Mouse (Mus musculus): ENCODE data around the gene Ly86.

DNA sequence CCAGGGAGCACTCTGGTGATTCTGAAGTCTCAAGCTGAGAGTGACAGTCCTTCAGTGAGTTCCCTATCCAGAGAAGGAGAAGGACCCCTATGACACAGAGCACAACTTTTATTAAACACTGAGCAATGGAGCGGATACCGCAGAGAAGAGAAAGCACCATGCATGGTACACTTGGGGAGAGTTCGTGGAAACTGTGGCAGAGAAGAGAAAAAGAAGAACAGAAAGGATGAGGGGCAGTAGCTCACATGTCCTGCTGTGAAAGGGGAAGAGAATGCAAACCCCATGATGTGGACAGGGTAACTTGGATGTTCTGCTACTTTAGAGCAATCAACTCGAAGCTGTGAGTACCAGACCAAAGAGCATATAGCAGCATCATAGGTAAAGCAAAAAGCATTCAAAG lies 14.0 kb upstream of the Ly86 start:
- no peak for TF ChIP-seq CTCF (IDR thresholded peaks at IDR 0.05; ENCODE audit: low read depth)
- TF ChIP-seq EP300 (IDR thresholded peaks at IDR 0.05; ENCODE audit: low read depth): no peak
